Mouse (Mus musculus) embryonic facial prominence, embryonic 12.5 days (tissue): Measurements from ENCODE around the gene Mcl1. TPM values are rescaled to one million over a fixed set of nuclear protein-coding genes. Genes with fewer than 3 reads are reported as not detected.

ENCODE experiments used
- ATAC-seq: fragments of 200-750 bp; cut with Nextera tagmentation; 2 replicates; pipeline ENCODE4 v1.8.0; 2017; ENCODE audit not compliant: insufficient number of reproducible peaks, insufficient read depth, low FRiP score, low TSS enrichment
- H3K27ac ChIP-seq: fragments of 300-500 bp; sonication (generic); 2 replicates; pipeline ENCODE4 v1.5.1; 2016; ENCODE audit warnings: mild to moderate bottlenecking
- H3K27me3 ChIP-seq: fragments of 300-500 bp; sonication (generic); 2 replicates; pipeline ENCODE4 v1.6.1; 2016; ENCODE audit warnings: mild to moderate bottlenecking, moderate library complexity
- H3K36me3 ChIP-seq: fragments of 300-500 bp; sonication (generic); 2 replicates; pipeline ENCODE4 v1.6.1; 2016; ENCODE audit warnings: mild to moderate bottlenecking
- H3K4me1 ChIP-seq: fragments of 300-500 bp; sonication (generic); 2 replicates; pipeline ENCODE4 v1.6.1; 2016
- H3K4me2 ChIP-seq: fragments of 300-500 bp; sonication (generic); replicated peaks from 2 replicates; pipeline ENCODE4 v1.6.1; 2016; ENCODE audit warnings: mild to moderate bottlenecking, moderate library complexity
- H3K4me3 ChIP-seq: fragments of 300-500 bp; sonication (generic); 2 replicates; pipeline ENCODE4 v1.5.1; 2016; ENCODE audit warnings: mild to moderate bottlenecking
- H3K9ac ChIP-seq: fragments of 300-500 bp; sonication (generic); 2 replicates; pipeline ENCODE4 v1.6.1; 2016; ENCODE audit warnings: mild to moderate bottlenecking, moderate library complexity
- H3K9me3 ChIP-seq: fragments of 300-500 bp; sonication (generic); 2 replicates; pipeline ENCODE4 v1.6.1; 2016; ENCODE audit warnings: mild to moderate bottlenecking, moderate library complexity
- WGBS: fragments of 180-500 bp; shearing (Covaris S2); methylation state at CpG from one replicate; pipeline ENCODE4 v1.1.7; 2016; 5-methylcytosine and 5-hydroxymethylcytosine counted together
- polyA plus RNA-seq: library from polyadenylated mRNA; unstranded; fragments of >200 nt; fragmentation: Nextera tagmentation; extraction: Ambion mirVana; gene quantifications from 2 replicates; pipeline ENCODE4 v1.2.1, GENCODE M21; 2016

Gene Mcl1
- polyA plus RNA-seq, 1 experiment from 2014 or later: 74.0 TPM

- H3K4me3 ChIP-seq: no peak overlapping the region
- WGBS: 88% methylated on average over 4 of the region's 4 CpGs
- H3K36me3 ChIP-seq: no peaks in the 10 kb centered on the region
- H3K27ac ChIP-seq: no peak overlapping the region
- no peak for ATAC-seq
- H3K4me1 ChIP-seq: peaks cover 15% of the 10 kb centered on the region
- H3K4me2 ChIP-seq: no peak overlapping the region
- H3K27me3 ChIP-seq: no peaks in the 10 kb centered on the region
- no peak overlapping the region for H3K9ac ChIP-seq
- no peaks in the 10 kb centered on the region for H3K9me3 ChIP-seq
Measured at GRCm38 (mm10) chr3:95704612-95705011, 46.0 kb downstream of the Mcl1 start.

- Histone ChIP-seq H3K9ac (no peak overlapping the region), H3K9me3 (no peaks in the 10 kb centered on the region), H3K4me3 (no peak overlapping the region), H3K4me2 (no peak overlapping the region), H3K27ac (no peak overlapping the region), H3K4me1 (peaks cover 15% of the 10 kb centered on the region), H3K27me3 (no peaks in the 10 kb centered on the region), H3K36me3 (no peaks in the 10 kb centered on the region)
- WGBS: 92% methylated on average over 4 of the region's 4 CpGs
- no peak for ATAC-seq
Measured at GRCm38 (mm10) chr3:95706273-95706672, 47.7 kb downstream of the Mcl1 start.

GRCm38 (mm10) chr3:95707497-95707896 is 48.9 kb downstream of the Mcl1 start:
- Histone ChIP-seq H3K9me3 (no peaks in the 10 kb centered on the region), H3K4me1 (0 out of 2 replicates have a peak, but pooled peaks cover 3% of the 10 kb centered on the region), H3K27me3 (no peaks in the 10 kb centered on the region), H3K4me2 (no peak overlapping the region), H3K4me3 (no peak overlapping the region), H3K36me3 (no peaks in the 10 kb centered on the region), H3K27ac (no peak overlapping the region), H3K9ac (no peak overlapping the region)
- 79% methylated on average over 7 of the region's 7 CpGs for WGBS
- no peak for ATAC-seq

GRCm38 (mm10) chr3:95709044-95709443 is 50.5 kb downstream of the Mcl1 start:
- H3K27me3 ChIP-seq: no peaks in the 10 kb centered on the region
- H3K36me3 ChIP-seq: no peaks in the 10 kb centered on the region
- no peak for ATAC-seq

GRCm38 (mm10) chr3:95709967-95710366 is 51.4 kb downstream of the Mcl1 start:
- H3K4me1 ChIP-seq: 0 out of 2 replicates have a peak, but pooled peaks cover 3% of the 10 kb centered on the region
- no peak overlapping the region for H3K4me2 ChIP-seq
- H3K27me3 ChIP-seq: no peaks in the 10 kb centered on the region
- H3K4me3 ChIP-seq: no peak overlapping the region
- no peak for ATAC-seq
- no peaks in the 10 kb centered on the region for H3K36me3 ChIP-seq
- no peaks in the 10 kb centered on the region for H3K9me3 ChIP-seq
- H3K27ac ChIP-seq: no peak overlapping the region
- no peak overlapping the region for H3K9ac ChIP-seq

More at GRCm38 (mm10) chr3:95709044-95709443, 50.5 kb downstream of the Mcl1 start:
- Histone ChIP-seq H3K27ac (no peak overlapping the region), H3K9ac (no peak overlapping the region), H3K4me3 (no peak overlapping the region), H3K4me1 (0 out of 2 replicates have a peak, but pooled peaks cover 3% of the 10 kb centered on the region), H3K4me2 (no peak overlapping the region), H3K9me3 (no peaks in the 10 kb centered on the region)
- WGBS: 94% methylated on average over 4 of the region's 4 CpGs

Other genes with a start within 250 kb of the Mcl1 start
- 51.5 and 53.6 TPM in 2 replicates for gene Arnt, start 224.4 kb upstream of the Mcl1 start, polyA plus RNA-seq
- 20.2 and 25.7 TPM in 2 replicates for gene Ctsk, start 159.5 kb upstream of the Mcl1 start, polyA plus RNA-seq
- gene Ctss, start 132.0 kb upstream of the Mcl1 start, polyA plus RNA-seq: 8.7 and 9.4 TPM in 2 replicates
- not detected in 2 replicates for gene Hormad1, start 99.1 kb upstream of the Mcl1 start, polyA plus RNA-seq
- 30.4 and 34.8 TPM in 2 replicates for gene Golph3l, start 69.9 kb upstream of the Mcl1 start, polyA plus RNA-seq
- 85.4 and 85.7 TPM in 2 replicates for gene Ensa, start 33.8 kb upstream of the Mcl1 start, polyA plus RNA-seq
- 1.5 and 1.6 TPM in 2 replicates for gene Adamtsl4, start 29.1 kb downstream of the Mcl1 start, polyA plus RNA-seq
- gene Ecm1, start 80.8 kb downstream of the Mcl1 start, polyA plus RNA-seq: 6.4 and 8.0 TPM in 2 replicates
- 49.6 and 52.2 TPM in 2 replicates for gene Tars2, start 101.4 kb downstream of the Mcl1 start, polyA plus RNA-seq
- 27.3 and 28.3 TPM in 2 replicates for gene Rprd2, start 160.1 kb downstream of the Mcl1 start, polyA plus RNA-seq
- 66.7 and 68.2 TPM in 2 replicates for gene Prpf3, start 197.1 kb downstream of the Mcl1 start, polyA plus RNA-seq
- gene Mrps21, start 212.7 kb downstream of the Mcl1 start, polyA plus RNA-seq: 332 and 346 TPM in 2 replicates
- gene Ciart, start 223.5 kb downstream of the Mcl1 start, polyA plus RNA-seq: 5.9 and 6.2 TPM in 2 replicates
- 14.3 and 14.4 TPM in 2 replicates for gene BC028528, start 233.2 kb downstream of the Mcl1 start, polyA plus RNA-seq
- gene Aph1a, start 235.2 kb downstream of the Mcl1 start, polyA plus RNA-seq: 27.5 and 31.3 TPM in 2 replicates
- 30.1 and 36.4 TPM in 2 replicates for gene Car14, start 245.9 kb downstream of the Mcl1 start, polyA plus RNA-seq